Mouse (Mus musculus): ENCODE measurements at regions not wholly inside any gene's neighbourhood (a gene's known extent, or its start where the extent isn't known, plus 50 kb on each side); places are given as distances from the start of the nearest gene placed in this dataset.
A peak's percentile ranks its signal among the peaks of the same experiment; 100 is the strongest.

DNA sequence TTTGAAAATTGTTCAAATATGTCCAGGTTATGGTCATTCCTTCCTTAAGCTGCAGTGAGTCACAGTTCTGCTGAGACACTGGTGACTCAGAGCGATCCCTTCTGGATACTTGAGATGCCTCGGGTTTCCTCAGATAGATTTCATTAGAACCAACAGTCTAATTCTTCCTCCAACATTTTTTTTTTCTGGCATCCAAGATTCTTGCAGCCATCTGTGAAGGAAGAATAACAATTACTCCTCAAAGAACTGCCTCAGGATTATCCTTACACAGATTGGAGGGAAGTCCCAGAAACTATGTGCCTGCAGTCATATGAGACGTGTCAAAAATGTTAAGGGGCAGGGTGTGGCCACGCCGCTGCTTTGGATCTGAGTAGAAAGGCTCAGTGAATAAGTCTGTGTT, 69.6 kb upstream of the Cav2 start:
- Histone ChIP-seq H3K36me3 (ENCODE audit: control insufficient read depth, insufficient read depth, low read length) (no peaks in the 10 kb centered on the region), H3K27ac (ENCODE audit: low read depth, low read length) (no peak overlapping the region), H3K9ac (ENCODE audit: low read depth, low read length) (no peak overlapping the region), H3K4me3 (ENCODE audit: low read length) (no peak overlapping the region), H3K9me3 (ENCODE audit: control insufficient read depth, low read length) (no peaks in the 10 kb centered on the region), H3K27me3 (ENCODE audit: control insufficient read depth, insufficient read depth, low read length) (no peaks in the 10 kb centered on the region), H3K4me1 (ENCODE audit: control insufficient read depth, insufficient read depth, low read length) (peaks cover 4% of the 10 kb centered on the region; the same call in 1 of the 2 replicates), H3K4me2 (replicated peaks; ENCODE audit: low read depth, low read length) (no peak overlapping the region)
- ATAC-seq (ENCODE audit: low FRiP score, low TSS enrichment) = peak; percentile 70; the same call in 1 of the 2 replicates
- 50% methylated on average over 5 of the region's 5 CpGs for WGBS

DNA sequence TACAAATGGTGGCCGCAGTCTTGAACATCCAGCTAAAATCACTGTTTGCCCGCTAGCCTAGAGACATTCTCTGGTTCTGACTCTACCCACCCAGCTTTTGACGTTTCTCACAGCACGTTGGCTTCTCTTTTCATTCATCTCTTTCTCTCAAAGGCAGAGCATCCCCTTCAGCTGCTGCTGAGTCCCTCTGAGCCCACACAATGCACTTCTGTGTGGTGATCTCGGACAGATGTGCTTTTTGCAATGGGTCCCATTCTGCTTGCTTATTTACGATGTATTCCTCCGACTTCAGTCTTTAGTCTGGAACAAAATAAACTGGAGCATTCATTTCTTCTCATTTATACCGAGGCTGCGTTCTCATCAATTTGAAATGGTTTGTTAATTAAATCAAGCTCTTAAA, 66.2 kb upstream of the Cav2 start:
- ATAC-seq (ENCODE audit: low FRiP score, low TSS enrichment) = no peak
- 62% methylated on average over 9 of the region's 9 CpGs for WGBS

DNA sequence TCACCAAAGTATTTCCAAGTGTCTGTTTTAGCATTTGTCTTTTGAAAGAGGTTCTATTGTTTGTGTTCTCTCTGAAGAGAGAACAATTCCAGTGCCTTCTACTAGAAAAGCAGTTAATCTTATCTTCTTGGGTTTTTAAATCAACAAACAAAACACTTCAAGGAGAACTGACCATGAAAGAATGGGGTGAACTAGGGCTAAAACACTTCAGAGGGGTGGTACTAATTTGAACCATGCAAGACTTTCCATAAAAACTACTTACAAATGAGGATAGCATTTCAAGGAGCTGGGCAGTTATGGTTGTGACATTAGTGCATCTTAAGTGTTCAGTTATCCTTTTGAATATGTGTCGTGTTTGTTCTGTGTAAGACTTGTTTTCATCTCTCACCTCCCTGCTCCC, 64.5 kb upstream of the Cav2 start:
- H3K4me1 ChIP-seq (ENCODE audit: control insufficient read depth, insufficient read depth, low read length) = no peaks in the 10 kb centered on the region
- no peaks in the 10 kb centered on the region for H3K36me3 ChIP-seq (ENCODE audit: control insufficient read depth, insufficient read depth, low read length)
- H3K9me3 ChIP-seq (ENCODE audit: control insufficient read depth, low read length) = no peaks in the 10 kb centered on the region
- no peak overlapping the region for H3K4me2 ChIP-seq (replicated peaks; ENCODE audit: low read depth, low read length)
- H3K27me3 ChIP-seq (ENCODE audit: control insufficient read depth, insufficient read depth, low read length) = no peaks in the 10 kb centered on the region
- no peak for ATAC-seq (ENCODE audit: low FRiP score, low TSS enrichment)
- no peak overlapping the region for H3K9ac ChIP-seq (ENCODE audit: low read depth, low read length)
- WGBS = 81% methylated on average over 1 of the region's 1 CpGs
- H3K4me3 ChIP-seq (ENCODE audit: low read length) = no peak overlapping the region
- no peak overlapping the region for H3K27ac ChIP-seq (ENCODE audit: low read depth, low read length)

More for the DNA sequence above, 66.2 kb upstream of the Cav2 start:
- H3K36me3 ChIP-seq (ENCODE audit: control insufficient read depth, insufficient read depth, low read length) = no peaks in the 10 kb centered on the region
- H3K27ac ChIP-seq (ENCODE audit: low read depth, low read length) = no peak overlapping the region
- no peak overlapping the region for H3K4me3 ChIP-seq (ENCODE audit: low read length)
- no peak overlapping the region for H3K9ac ChIP-seq (ENCODE audit: low read depth, low read length)
- H3K4me2 ChIP-seq (replicated peaks; ENCODE audit: low read depth, low read length) = no peak overlapping the region
- H3K9me3 ChIP-seq (ENCODE audit: control insufficient read depth, low read length) = no peaks in the 10 kb centered on the region
- H3K27me3 ChIP-seq (ENCODE audit: control insufficient read depth, insufficient read depth, low read length) = no peaks in the 10 kb centered on the region
- no peaks in the 10 kb centered on the region for H3K4me1 ChIP-seq (ENCODE audit: control insufficient read depth, insufficient read depth, low read length)

DNA sequence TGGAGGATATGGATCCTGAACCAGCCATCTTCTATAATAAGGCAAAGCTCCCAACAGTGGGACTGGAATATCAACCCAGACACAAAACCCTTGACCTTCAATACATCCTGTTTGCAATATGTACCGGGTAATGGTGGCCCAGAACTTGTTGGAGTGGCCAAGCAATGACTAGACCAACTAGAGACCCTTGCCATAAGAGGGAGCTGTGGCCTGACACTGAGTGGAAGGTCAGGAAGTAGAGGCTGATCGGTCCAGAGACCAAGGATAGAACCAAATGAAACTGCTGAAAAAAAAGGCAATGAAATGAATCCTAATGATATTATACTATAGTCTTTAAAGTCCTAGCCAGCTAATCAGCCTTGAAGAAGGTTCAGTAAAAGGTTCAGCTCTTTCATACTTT, 57.2 kb upstream of the Cav2 start:
- H3K9ac ChIP-seq (ENCODE audit: low read depth, low read length) = no peak overlapping the region
- no peak overlapping the region for H3K27ac ChIP-seq (ENCODE audit: low read depth, low read length)
- ATAC-seq (ENCODE audit: low FRiP score, low TSS enrichment) = no peak
- H3K4me3 ChIP-seq (ENCODE audit: low read length) = no peak overlapping the region
- H3K4me2 ChIP-seq (replicated peaks; ENCODE audit: low read depth, low read length) = no peak overlapping the region
- 73% methylated on average over 2 of the region's 2 CpGs for WGBS
- no peaks in the 10 kb centered on the region for H3K9me3 ChIP-seq (ENCODE audit: control insufficient read depth, low read length)
- no peaks in the 10 kb centered on the region for H3K4me1 ChIP-seq (ENCODE audit: control insufficient read depth, insufficient read depth, low read length)
- H3K27me3 ChIP-seq (ENCODE audit: control insufficient read depth, insufficient read depth, low read length) = no peaks in the 10 kb centered on the region
- no peaks in the 10 kb centered on the region for H3K36me3 ChIP-seq (ENCODE audit: control insufficient read depth, insufficient read depth, low read length)

GRCm38 (mm10) chr6:17224852-17225251, 56.1 kb upstream of the Cav2 start:
- no peak for ATAC-seq (ENCODE audit: low FRiP score, low TSS enrichment)
- 73% methylated on average over 5 of the region's 5 CpGs for WGBS
- Histone ChIP-seq H3K4me2 (replicated peaks; ENCODE audit: low read depth, low read length) (no peak overlapping the region), H3K36me3 (ENCODE audit: control insufficient read depth, insufficient read depth, low read length) (no peaks in the 10 kb centered on the region), H3K9me3 (ENCODE audit: control insufficient read depth, low read length) (no peaks in the 10 kb centered on the region), H3K27ac (ENCODE audit: low read depth, low read length) (no peak overlapping the region), H3K4me1 (ENCODE audit: control insufficient read depth, insufficient read depth, low read length) (no peaks in the 10 kb centered on the region), H3K27me3 (ENCODE audit: control insufficient read depth, insufficient read depth, low read length) (no peaks in the 10 kb centered on the region), H3K4me3 (ENCODE audit: low read length) (no peak overlapping the region), H3K9ac (ENCODE audit: low read depth, low read length) (no peak overlapping the region)

DNA sequence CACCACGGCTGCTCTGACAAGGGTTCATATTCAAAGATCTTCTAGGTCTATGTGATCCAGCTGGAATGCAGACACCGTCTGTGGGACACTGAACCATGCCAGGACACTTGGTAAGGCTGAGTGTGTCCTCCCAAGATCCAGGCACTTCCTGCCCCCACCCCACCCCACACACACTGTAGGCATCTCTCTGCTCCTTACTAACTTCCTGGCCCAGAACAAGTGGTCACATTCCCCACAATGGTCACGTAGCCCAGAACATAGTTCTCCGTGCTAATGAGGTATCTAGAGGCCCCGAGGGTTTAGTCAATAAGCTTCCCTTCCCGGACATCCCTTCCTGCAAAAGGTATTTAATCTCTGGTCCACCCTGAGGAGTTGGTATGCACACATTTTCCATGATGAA, 54.5 kb upstream of the Cav2 start:
- Histone ChIP-seq H3K9ac (ENCODE audit: low read depth, low read length) (no peak overlapping the region), H3K4me2 (replicated peaks; ENCODE audit: low read depth, low read length) (no peak overlapping the region), H3K27me3 (ENCODE audit: control insufficient read depth, insufficient read depth, low read length) (no peaks in the 10 kb centered on the region), H3K9me3 (ENCODE audit: control insufficient read depth, low read length) (no peaks in the 10 kb centered on the region), H3K36me3 (ENCODE audit: control insufficient read depth, insufficient read depth, low read length) (no peaks in the 10 kb centered on the region), H3K4me1 (ENCODE audit: control insufficient read depth, insufficient read depth, low read length) (no peaks in the 10 kb centered on the region), H3K27ac (ENCODE audit: low read depth, low read length) (no peak overlapping the region), H3K4me3 (ENCODE audit: low read length) (no peak overlapping the region)
- no peak for ATAC-seq (ENCODE audit: low FRiP score, low TSS enrichment)
- 86% methylated on average over 6 of the region's 6 CpGs for WGBS
